Mouse (Mus musculus): ENCODE results near the gene Rtn4. TPM values are rescaled to one million over a fixed set of nuclear protein-coding genes. Genes with fewer than 3 reads are reported as not detected.

The Rtn4 gene
- total RNA-seq, 2 experiments from 2014 or later = 456 to 473 TPM

DNA sequence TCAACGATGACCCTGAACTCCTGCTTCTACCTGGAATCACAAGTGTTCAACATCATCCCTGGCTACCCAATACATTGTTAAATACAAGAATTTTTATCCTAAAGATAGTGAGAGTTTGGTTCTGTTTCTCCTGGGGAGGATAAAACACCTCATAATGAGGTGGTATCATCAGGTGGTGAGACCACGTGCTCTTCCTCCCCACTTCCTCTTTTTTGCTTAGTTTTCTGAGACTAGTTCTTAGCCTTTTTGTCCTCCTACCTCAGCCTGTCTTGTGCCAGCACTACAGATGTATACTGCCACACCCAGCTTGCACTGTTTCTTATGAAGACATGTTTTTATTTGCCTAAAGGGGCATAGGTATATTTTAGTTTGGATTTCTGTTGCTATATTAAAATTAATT lies 6.6 kb upstream of the Rtn4 start:
- no peak for TF ChIP-seq CTCF (conservative IDR thresholded peaks at IDR 0.05)
- no peak for DNase-seq (ENCODE audit: low spot score in 2 of 2)
- H3K27ac ChIP-seq = no peak overlapping the region
- no peak overlapping the region for H3K4me3 ChIP-seq

DNA sequence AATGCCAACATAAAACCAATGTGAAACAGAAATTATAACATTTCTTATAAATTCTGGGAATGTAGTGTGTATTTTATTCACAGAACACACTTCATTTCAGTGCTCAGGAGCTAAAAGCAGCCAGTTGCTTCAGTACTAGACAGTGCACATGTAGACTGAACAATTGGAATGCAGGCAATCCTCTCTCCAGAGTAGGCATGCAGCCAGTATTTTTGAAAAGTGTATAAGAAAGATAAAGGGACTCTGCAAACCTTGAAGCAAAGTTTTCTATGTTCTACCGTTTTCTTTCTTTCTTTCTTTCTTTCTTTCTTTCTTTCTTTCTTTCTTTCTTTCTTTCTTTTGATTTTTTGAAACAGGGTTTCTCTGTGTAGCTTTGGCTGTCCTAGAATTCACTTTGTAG lies 1.2 kb upstream of the Rtn4 start:
- no peak for DNase-seq (ENCODE audit: low spot score in 2 of 2)
- Histone ChIP-seq H3K4me3 (no peak overlapping the region), H3K27ac (no peak overlapping the region)
- TF ChIP-seq CTCF (conservative IDR thresholded peaks at IDR 0.05) = no peak

DNA sequence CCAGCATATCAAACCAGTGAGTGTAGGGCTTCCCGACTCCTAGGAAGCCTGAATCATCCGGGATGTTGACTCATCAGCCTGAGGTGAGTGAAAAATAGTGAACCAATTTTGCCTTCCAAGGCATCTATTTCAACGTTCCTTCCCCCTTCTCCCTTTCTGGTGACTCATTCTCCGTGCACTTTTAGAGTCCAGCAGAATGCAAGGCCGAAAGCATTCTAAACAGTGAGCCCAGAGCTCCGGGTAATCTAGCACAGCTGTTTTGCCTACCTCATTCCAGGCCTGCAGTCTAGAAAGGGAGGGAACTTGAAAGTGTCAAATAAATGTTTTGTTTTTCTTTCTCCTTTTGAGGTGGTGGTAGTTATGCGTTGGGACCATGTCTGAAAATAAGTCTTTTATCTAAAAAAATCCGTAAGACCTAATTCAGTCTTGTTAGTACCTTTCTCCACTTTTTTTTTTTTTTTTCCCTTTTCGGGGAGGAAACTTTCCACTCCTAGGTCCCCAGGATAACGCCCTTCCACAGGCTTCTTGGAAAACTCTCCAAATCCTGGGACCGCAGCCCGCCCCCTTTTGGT lies 550 bp upstream of the Rtn4 start:
- TF ChIP-seq CTCF (conservative IDR thresholded peaks at IDR 0.05) = peak; percentile 76
- Histone ChIP-seq H3K27ac (peak overlapping the region; percentile 52), H3K4me3 (peak overlapping the region; percentile 38)
- DNase-seq (ENCODE audit: low spot score in 2 of 2) = no peak

DNA sequence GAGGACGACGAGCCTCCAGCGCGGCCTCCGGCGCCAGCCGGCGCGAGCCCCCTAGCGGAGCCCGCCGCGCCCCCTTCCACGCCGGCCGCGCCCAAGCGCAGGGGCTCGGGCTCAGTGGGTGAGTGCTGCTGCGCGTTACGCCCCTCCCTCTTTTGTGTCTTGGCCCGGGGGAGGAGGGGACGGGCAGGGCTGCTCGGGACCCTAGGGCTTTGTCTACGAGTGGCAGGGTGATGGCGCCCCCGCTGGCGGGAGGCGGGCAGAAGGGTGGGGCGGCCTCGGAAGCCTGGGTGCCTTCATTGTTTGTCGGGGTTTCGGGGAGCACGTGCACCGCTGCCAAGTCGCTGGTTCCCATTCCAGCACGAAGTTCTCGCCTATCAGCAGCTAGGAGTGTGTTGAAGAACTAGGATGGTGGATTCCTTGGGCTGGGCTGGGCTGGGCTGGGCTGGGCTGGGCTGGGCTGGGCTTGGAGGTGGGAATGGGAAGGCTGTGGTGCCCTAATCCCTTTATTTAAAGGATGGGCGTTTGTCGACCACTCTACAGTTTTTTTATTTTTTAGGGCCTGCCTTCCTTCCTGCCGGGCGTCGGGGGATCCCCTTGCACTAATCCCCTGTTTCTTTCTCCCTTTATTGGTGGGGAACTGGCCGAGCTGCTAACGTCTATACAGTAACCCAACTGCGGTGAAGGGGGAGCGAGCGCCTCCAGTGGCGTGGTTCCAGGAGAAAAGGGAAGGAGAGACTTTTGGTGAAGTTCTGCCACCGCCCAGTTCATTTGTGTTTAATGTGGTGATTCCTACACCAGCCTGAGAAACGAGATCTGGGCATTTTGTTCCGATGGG lies 1.0 kb downstream of the Rtn4 start:
- peak overlapping the region; percentile 76 for H3K4me3 ChIP-seq

DNA sequence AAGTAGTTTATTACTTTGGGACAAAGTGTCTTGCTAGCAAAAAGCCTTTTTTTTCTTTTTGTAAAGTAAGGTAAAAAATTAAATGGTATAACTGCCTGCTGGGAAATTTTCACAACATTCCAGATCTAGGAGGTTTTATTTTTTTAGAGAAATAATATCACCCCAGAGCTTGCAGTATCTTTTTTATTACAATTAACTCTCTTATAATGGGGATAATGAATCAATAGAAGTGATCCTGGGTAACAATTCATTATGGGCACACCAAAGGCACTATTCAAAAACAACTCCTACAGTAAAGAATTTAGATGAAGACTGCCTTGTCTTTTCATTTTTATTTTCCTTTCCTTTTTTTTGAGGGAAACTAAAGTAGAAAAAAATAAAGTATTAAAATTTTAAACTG lies 2.0 kb downstream of the Rtn4 start:
- Histone ChIP-seq H3K27ac (peak overlapping the region; percentile 95), H3K4me3 (peak overlapping the region; percentile 76)
- DNase-seq (ENCODE audit: low spot score in 2 of 2) = no peak
- no peak for TF ChIP-seq CTCF (conservative IDR thresholded peaks at IDR 0.05)

More for the DNA sequence above, 1.0 kb downstream of the Rtn4 start:
- peak overlapping the region; percentile 95 for H3K27ac ChIP-seq
- peak; percentile 81 to 84 for DNase-seq (ENCODE audit: low spot score in 2 of 2)
- peak; percentile 67 for TF ChIP-seq CTCF (conservative IDR thresholded peaks at IDR 0.05)

DNA sequence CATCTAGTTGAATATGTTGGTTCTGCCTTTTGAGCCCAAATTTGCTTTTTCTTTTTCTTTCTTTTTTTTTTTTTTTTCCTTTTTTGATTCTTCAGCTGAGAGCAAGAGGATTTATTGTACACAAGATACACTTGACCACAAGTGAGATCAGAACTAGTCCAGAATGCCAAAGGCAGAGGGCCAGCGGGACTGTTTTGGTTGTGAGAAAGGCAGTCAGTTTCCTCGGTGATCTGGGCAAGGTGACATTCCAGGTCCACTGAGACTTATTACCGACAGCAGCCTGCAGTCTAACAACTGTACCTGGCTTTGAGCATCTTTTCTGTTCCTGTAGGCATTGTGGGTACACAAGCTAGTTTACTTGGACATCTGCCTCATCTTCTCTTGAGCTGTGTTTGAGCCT lies 10.0 kb downstream of the Rtn4 start:
- Histone ChIP-seq H3K4me3 (no peak overlapping the region), H3K27ac (no peak overlapping the region)
- TF ChIP-seq CTCF (conservative IDR thresholded peaks at IDR 0.05) = no peak
- DNase-seq (ENCODE audit: low spot score in 2 of 2) = no peak

DNA sequence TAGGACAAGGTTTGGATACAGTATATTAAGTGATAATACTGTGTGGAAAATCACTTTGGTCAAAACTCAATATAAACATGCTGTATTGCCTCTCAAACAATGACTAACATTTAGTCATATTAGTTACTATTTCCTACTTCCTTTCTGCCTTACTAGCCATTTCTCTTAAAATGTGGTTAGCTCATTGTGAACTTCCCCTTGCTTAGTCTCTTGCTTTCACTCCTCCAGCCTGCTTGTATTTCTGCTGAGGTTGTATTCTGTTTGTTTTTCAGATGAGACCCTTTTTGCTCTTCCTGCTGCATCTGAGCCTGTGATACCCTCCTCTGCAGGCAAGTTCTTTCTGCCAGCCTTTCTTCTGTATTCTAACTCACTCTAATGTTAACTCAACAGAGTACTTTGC lies 12.5 kb downstream of the Rtn4 start:
- no peak overlapping the region for H3K27ac ChIP-seq
- no peak for TF ChIP-seq CTCF (conservative IDR thresholded peaks at IDR 0.05)
- no peak for DNase-seq (ENCODE audit: low spot score in 2 of 2)
- no peak overlapping the region for H3K4me3 ChIP-seq

DNA sequence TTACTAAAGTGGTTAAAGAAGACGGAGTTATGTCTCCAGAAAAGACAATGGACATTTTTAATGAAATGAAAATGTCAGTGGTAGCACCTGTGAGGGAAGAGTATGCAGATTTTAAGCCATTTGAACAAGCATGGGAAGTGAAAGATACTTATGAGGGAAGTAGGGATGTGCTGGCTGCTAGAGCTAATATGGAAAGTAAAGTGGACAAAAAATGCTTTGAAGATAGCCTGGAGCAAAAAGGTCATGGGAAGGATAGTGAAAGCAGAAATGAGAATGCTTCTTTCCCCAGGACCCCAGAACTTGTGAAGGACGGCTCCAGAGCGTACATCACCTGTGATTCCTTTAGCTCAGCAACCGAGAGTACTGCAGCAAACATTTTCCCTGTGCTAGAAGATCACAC lies 14.1 kb downstream of the Rtn4 start:
- no peak for TF ChIP-seq CTCF (conservative IDR thresholded peaks at IDR 0.05)
- no peak for DNase-seq (ENCODE audit: low spot score in 2 of 2)
- no peak overlapping the region for H3K4me3 ChIP-seq
- no peak overlapping the region for H3K27ac ChIP-seq

DNA sequence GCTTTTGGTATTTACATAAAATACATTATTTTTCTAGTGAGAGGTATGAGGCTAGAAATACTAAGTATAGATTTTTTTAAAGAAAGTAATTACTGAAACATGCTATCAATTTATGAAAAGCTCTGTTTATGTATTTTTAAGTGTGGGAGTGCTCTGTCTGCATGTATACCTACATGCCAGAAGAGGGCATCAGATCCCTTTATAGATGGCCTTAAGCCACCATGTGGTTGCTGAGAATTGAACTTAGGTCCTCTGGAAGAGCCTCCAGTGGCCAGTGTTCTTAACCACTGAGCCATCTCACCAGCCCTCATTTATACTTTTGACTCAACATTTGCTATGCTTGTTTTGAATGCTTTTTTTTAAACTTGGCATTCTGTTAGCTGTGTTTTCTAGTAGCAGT lies 16.8 kb downstream of the Rtn4 start:
- Histone ChIP-seq H3K27ac (no peak overlapping the region), H3K4me3 (no peak overlapping the region)
- peak; percentile 67 for TF ChIP-seq CTCF (conservative IDR thresholded peaks at IDR 0.05)
- DNase-seq (ENCODE audit: low spot score in 2 of 2) = no peak

DNA sequence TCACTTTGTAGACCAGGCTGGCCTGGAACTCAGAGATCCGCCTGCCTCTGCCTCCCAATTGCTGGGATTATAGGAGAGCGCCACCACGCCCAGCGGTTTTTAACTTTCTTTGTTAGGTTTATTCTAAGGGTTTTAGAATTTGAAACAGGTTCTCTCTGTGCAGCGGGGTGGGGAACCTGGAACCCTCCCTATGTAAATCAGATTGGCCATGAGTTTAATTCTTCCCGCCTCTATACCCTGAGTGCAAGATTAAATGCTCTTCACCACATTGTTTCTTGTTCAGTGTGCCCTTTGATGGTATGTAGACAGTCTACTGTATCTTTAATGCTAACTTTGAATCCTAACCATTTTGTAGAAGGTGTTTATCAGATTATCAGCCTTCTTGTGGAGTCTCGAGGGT lies 21.4 kb downstream of the Rtn4 start:
- DNase-seq (ENCODE audit: low spot score in 2 of 2) = no peak
- no peak for TF ChIP-seq CTCF (conservative IDR thresholded peaks at IDR 0.05)
- Histone ChIP-seq H3K4me3 (no peak overlapping the region), H3K27ac (peak overlapping the region; percentile 49)

DNA sequence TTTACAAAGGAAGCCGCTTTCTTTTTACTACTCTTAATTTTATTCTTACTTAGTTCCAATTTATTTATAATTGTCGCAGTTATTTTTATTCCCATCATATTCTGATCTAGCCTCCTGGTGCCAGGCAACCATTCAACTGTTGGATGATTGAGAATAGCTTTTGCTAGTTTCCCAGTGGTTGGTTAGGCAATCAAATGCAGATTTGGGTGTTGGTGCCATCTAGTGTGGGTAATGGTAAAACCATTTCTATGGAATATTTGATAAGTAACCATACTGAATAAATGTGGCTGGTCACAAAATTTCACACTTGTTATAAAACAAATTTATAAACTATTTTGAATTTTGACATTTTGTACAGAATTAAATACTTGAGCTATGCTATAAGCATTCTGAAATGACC lies 22.0 kb downstream of the Rtn4 start:
- peak; percentile 51 to 52 for DNase-seq (ENCODE audit: low spot score in 2 of 2)
- peak; percentile 79 for TF ChIP-seq CTCF (conservative IDR thresholded peaks at IDR 0.05)
- peak overlapping the region; percentile 59; the same call in 1 of the 2 replicates for H3K27ac ChIP-seq
- no peak overlapping the region for H3K4me3 ChIP-seq

DNA sequence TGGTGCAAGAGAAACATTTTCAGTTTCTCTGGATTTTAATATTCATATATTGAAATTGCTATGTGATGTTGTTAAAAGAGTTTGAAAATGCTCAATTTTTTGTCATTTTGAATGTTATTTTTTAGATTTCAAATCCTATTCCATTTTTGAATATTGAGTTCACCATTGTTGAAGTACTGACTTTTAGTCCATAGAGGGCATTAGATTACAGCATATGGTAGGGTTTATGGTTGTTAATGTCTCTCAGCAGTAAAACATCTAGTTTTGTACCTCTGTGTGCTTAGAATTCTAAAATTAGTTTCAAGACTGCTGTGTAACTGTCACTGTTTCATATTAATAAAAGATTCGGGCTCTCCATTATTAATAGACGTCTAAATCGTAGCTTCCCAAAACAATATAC lies 22.8 kb downstream of the Rtn4 start:
- Histone ChIP-seq H3K27ac (peak overlapping the region; percentile 59; the same call in 1 of the 2 replicates), H3K4me3 (no peak overlapping the region)
- DNase-seq (ENCODE audit: low spot score in 2 of 2) = no peak
- TF ChIP-seq CTCF (conservative IDR thresholded peaks at IDR 0.05) = peak; percentile 77

DNA sequence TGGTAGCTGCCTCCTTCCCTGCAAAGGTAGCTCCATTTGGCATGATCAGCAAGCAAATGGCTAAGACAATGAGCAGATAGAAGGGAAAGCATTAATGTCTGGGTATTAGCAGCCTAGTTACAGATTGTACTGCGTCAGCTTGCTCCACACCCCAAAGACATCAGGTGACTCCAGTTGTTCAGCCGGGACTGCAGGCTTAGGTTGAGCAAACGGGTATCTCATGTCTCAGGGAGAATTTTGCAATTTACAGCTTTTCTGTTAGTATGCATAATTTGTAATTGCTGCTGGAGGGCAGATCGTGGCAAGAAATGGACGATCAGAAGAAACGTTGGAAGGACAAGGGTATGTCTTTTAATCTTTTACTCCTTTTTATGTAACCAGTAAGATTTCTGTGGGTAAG lies 25.8 kb downstream of the Rtn4 start:
- no peak for TF ChIP-seq CTCF (conservative IDR thresholded peaks at IDR 0.05)
- peak overlapping the region; percentile 57 for H3K4me3 ChIP-seq
- peak; percentile 34 to 40 for DNase-seq (ENCODE audit: low spot score in 2 of 2)
- peak overlapping the region; percentile 96 for H3K27ac ChIP-seq

DNA sequence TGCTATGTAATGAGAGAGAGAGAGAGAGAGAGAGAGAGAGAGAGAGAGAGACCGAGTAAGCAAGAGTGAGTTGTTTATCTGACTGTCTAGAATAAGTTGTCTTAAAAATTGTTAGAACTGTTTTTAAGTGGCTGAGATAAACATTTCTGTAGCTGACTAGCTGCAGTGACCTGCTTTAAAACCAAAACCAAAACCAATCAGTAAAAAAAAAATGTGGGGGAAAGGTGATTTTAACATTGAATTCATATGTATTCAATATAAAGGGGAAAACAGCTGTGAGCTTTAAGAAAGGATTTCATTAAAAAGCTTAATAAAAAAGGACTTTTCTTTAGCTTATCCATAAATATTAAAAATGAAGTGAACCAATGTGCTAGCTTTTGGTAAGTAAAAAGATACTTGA lies 26.9 kb downstream of the Rtn4 start:
- peak overlapping the region; percentile 96 for H3K27ac ChIP-seq

More for the DNA sequence above, 26.9 kb downstream of the Rtn4 start:
- TF ChIP-seq CTCF (conservative IDR thresholded peaks at IDR 0.05) = no peak
- peak overlapping the region; percentile 57 for H3K4me3 ChIP-seq
- DNase-seq (ENCODE audit: low spot score in 2 of 2) = no peak

Measured in layer of hippocampus, adult 2 months (tissue).